Mouse (Mus musculus) lung, postnatal 0 days (tissue): Measurements from ENCODE around the gene Fam160a1.

Experiments
- CTCF ChIP-seq: IDR thresholded peaks from 2 replicates; pipeline ENCODE4 v1.5.1; 2016; ENCODE audit warnings: antibody characterized with exemption, mild to moderate bottlenecking
- EP300 ChIP-seq: IDR thresholded peaks from 2 replicates; pipeline ENCODE4 v1.6.1; 2016; ENCODE audit warnings: antibody characterized with exemption, mild to moderate bottlenecking, control low read depth

GRCm38 (mm10) chr3:85695056-85695455 lies 122.0 kb downstream of the Fam160a1 start:
- TF ChIP-seq CTCF: no peak
- no peak for TF ChIP-seq EP300
